Mouse (Mus musculus) liver, embryonic 14.5 days (tissue): Measurements from ENCODE around the gene Pde4a. TPM values are rescaled to one million over a fixed set of nuclear protein-coding genes. Genes with fewer than 3 reads are reported as not detected.

Source experiments
- ATAC-seq: fragments of 200-750 bp; cut with Nextera tagmentation; 2 replicates; pipeline ENCODE4 v1.8.0; 2017; ENCODE audit warnings: moderate number of reproducible peaks, mild to moderate bottlenecking, moderate library complexity; ENCODE audit not compliant: insufficient read depth
- DNase-seq, 3 experiments: peaks; one replicate each; pipeline ENCODE4 v3.0.0-alpha.2; 2012 to 2013; ENCODE audit warnings: low read depth in 3 of 3, low spot score in 3 of 3
- H3K27ac ChIP-seq: fragments of 300-500 bp; sonication (generic); 2 replicates; pipeline ENCODE4 v1.5.1; 2014; ENCODE audit warnings: moderate library complexity, mild to moderate bottlenecking, control low read depth, inconsistent platforms
- H3K27me3 ChIP-seq: fragments of 300-500 bp; sonication (generic); 2 replicates; pipeline ENCODE4 v1.6.1; 2014; ENCODE audit warnings: mild to moderate bottlenecking, low read length, moderate library complexity; ENCODE audit not compliant: control insufficient read depth, insufficient read depth
- H3K36me3 ChIP-seq: fragments of 300-500 bp; sonication (generic); replicated peaks from 2 replicates; pipeline ENCODE4 v1.6.1; 2014; ENCODE audit warnings: low read depth; ENCODE audit not compliant: control insufficient read depth, insufficient read depth
- H3K4me1 ChIP-seq, 2 experiments: fragments of 200-500 bp in 1 of 2; fragments of 300-500 bp in 1 of 2; sonication (generic) in 1 of 2; replicated peaks; 2 replicates each; pipeline ENCODE4 v1.6.1; 2012 to 2014; ENCODE audit warnings: antibody characterized with exemption in 1 of 2, inconsistent platforms in 1 of 2, low read length in 1 of 2; ENCODE audit not compliant: control insufficient read depth in 2 of 2, insufficient read depth in 2 of 2
- H3K4me2 ChIP-seq: fragments of 300-500 bp; sonication (generic); 2 replicates; pipeline ENCODE4 v1.6.1; 2014; ENCODE audit warnings: low read depth, mild to moderate bottlenecking, control low read depth, moderate library complexity
- H3K4me3 ChIP-seq, 2 experiments: fragments of 200-500 bp in 1 of 2; fragments of 300-500 bp in 1 of 2; sonication (generic) in 1 of 2; 2 replicates each; pipeline ENCODE4 v1.5.1; 2012 to 2014; ENCODE audit warnings: low read depth in 2 of 2, low read length in 2 of 2, mild to moderate bottlenecking in 2 of 2, control low read depth in 1 of 2, inconsistent platforms in 1 of 2, moderate library complexity in 1 of 2; ENCODE audit not compliant: insufficient read depth in 1 of 2
- H3K9ac ChIP-seq: fragments of 300-500 bp; sonication (generic); replicated peaks from 2 replicates; pipeline ENCODE4 v1.6.1; 2014; ENCODE audit warnings: mild to moderate bottlenecking, control low read depth, moderate library complexity
- H3K9me3 ChIP-seq: fragments of 300-500 bp; sonication (generic); 2 replicates; pipeline ENCODE4 v1.6.1; 2016; ENCODE audit warnings: low read length, mixed read lengths; ENCODE audit not compliant: control insufficient read depth
- CTCF ChIP-seq: IDR thresholded peaks from 2 replicates; pipeline ENCODE4 v1.5.1; 2016; ENCODE audit warnings: antibody characterized with exemption, low read depth, control low read depth
- EP300 ChIP-seq: IDR thresholded peaks from 2 replicates; pipeline ENCODE4 v1.6.1; 2016; ENCODE audit warnings: antibody characterized with exemption, low read depth
- WGBS: fragments of 180-500 bp; shearing (Covaris S2); extraction: QIAGEN DNeasy Blood & Tissue Kit; methylation state at CpG from one replicate; pipeline ENCODE4 v1.1.7; 2014; ENCODE audit not compliant: insufficient replicate concordance; 5-methylcytosine and 5-hydroxymethylcytosine counted together
- polyA plus RNA-seq, 2 experiments: library from polyadenylated mRNA; depleted of rRNA in 1 of 2; stranded (reverse) in 1 of 2; unstranded in 1 of 2; fragments of >200 nt; fragmentation: Nextera tagmentation in 1 of 2; extraction: Ambion mirVana in 1 of 2; gene quantifications; 2 replicates each; pipeline versions ENCODE4 v1.2.1 to v1.2.3; 2012 to 2014

Pde4a gene
- polyA plus RNA-seq, 2 experiments: 1.1 to 1.3 TPM

- DNase-seq: no peak
- H3K4me2 ChIP-seq: no peak overlapping the region
Measured at GRCm38 (mm10) chr9:21163086-21164050, 2.1 kb upstream of the Pde4a start.

DNA sequence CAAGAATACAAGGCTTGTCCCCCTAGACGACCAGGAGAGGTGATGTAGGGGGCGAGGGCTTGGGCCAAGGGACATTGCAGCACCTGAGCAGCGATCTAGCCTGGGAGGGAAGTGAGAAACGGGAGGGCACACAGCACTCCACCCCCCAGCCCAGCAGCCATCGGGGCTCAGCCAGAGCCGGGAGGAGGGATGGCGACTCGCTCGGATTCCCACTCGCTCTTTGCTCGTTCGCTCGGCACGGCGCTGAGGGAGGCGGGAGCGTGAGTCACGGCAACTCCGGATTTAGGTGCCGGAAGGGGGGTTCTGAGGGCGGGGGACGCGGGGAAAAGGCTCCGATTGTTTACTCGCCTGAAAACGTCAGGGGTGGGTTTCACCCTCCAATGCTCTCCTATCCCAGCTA lies 1.4 kb upstream of the Pde4a start:
- Histone ChIP-seq H3K4me3 (no peak overlapping the region), H3K9ac (no peak overlapping the region), H3K36me3 (no peaks in the 10 kb centered on the region), H3K4me1 (peaks cover 15 to 31% of the 10 kb centered on the region in 2 experiments; a peak in 3 of 4 replicates), H3K9me3 (no peaks in the 10 kb centered on the region), H3K4me2 (no peak overlapping the region; the same call in 1 of the 2 replicates), H3K27ac (no peak overlapping the region), H3K27me3 (peaks cover 44% of the 10 kb centered on the region)
- 2% methylated on average over 26 of the region's 26 CpGs for WGBS
- no peak for DNase-seq
- ATAC-seq: no peak
- TF ChIP-seq CTCF: no peak
- no peak for TF ChIP-seq EP300

More at GRCm38 (mm10) chr9:21163086-21164050, 2.1 kb upstream of the Pde4a start:
- no peak for ATAC-seq
- Histone ChIP-seq H3K27ac (no peak overlapping the region), H3K9ac (no peak overlapping the region), H3K27me3 (peaks cover 44% of the 10 kb centered on the region), H3K9me3 (no peaks in the 10 kb centered on the region), H3K4me1 (peaks cover 12 to 24% of the 10 kb centered on the region in 2 experiments; a peak in 3 of 4 replicates), H3K36me3 (no peaks in the 10 kb centered on the region), H3K4me3 (no peak overlapping the region)
- TF ChIP-seq EP300 (no peak), CTCF (no peak)
- 37% methylated on average over 11 of the region's 11 CpGs for WGBS

GRCm38 (mm10) chr9:21165952-21166451 lies 488 bp downstream of the Pde4a start:
- TF ChIP-seq EP300 (no peak), CTCF (peak; percentile 63)
- Histone ChIP-seq H3K9me3 (no peaks in the 10 kb centered on the region), H3K36me3 (no peaks in the 10 kb centered on the region), H3K4me3 (peak overlapping the region; percentile 41 to 45), H3K9ac (no peak overlapping the region), H3K27ac (no peak overlapping the region), H3K4me1 (peaks cover 14 to 31% of the 10 kb centered on the region in 2 experiments; a peak in 3 of 4 replicates), H3K4me2 (peak overlapping the region; percentile 60), H3K27me3 (peaks cover 44% of the 10 kb centered on the region)
- 2% methylated on average over 46 of the region's 47 CpGs for WGBS
- DNase-seq (no peak), ATAC-seq (no peak)

DNA sequence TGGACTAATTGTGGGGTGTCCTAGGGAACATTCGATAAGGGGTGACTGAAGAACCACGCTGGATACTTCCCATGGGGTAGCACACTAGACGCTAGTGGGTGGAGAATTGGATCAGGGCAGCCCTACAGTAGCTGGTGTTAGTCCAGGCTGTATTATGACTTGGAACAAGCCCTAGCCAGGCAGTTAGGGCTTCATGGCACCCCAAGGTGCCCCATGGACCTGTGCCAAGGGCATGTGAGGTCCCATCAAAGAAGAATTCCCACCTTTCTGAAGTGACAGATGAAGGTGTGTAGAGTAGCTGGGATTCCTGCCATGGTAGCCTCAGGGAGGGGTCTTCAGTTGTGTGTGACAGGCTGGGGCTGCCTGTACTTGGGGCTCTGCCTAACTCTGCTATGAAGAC lies 1.0 kb downstream of the Pde4a start:
- H3K4me3 ChIP-seq: no peak overlapping the region; a peak in 1 of 4 replicates
- H3K27ac ChIP-seq: no peak overlapping the region
- no peak overlapping the region for H3K9ac ChIP-seq
- peaks cover 44% of the 10 kb centered on the region for H3K27me3 ChIP-seq
- 24% methylated on average over 3 of the region's 3 CpGs for WGBS
- TF ChIP-seq EP300: no peak
- TF ChIP-seq CTCF: no peak
- H3K36me3 ChIP-seq: no peaks in the 10 kb centered on the region
- DNase-seq: no peak
- H3K9me3 ChIP-seq: no peaks in the 10 kb centered on the region
- peaks cover 13 to 29% of the 10 kb centered on the region in 2 experiments; a peak in 3 of 4 replicates for H3K4me1 ChIP-seq
- ATAC-seq: no peak
- peak overlapping the region; percentile 60 for H3K4me2 ChIP-seq
